Mouse (Mus musculus): ENCODE results near the gene Echdc2. TPM values are rescaled to one million over a fixed set of nuclear protein-coding genes. Genes with fewer than 3 reads are reported as not detected.

Echdc2 gene
- 15.4 and 16.5 TPM in 2 replicates for polyA plus RNA-seq (2014; fragmentation: Nextera tagmentation; extraction: Ambion mirVana)

GRCm38 (mm10) chr4:108165152-108165895 is at the start of gene Echdc2:
Echdc2 (plus strand) TSS chr4:108165437.
- Histone ChIP-seq H3K9me3 (ENCODE audit: control insufficient read depth, low read length) (no peaks in the 10 kb centered on the region), H3K4me2 (ENCODE audit: low read depth) (peak within 1 kb of the TSS; percentile 99), H3K27ac (ENCODE audit: low read depth, low read length) (no peak within 1 kb of the TSS), H3K36me3 (ENCODE audit: control insufficient read depth, insufficient read depth, low read length) (no peaks in the 10 kb centered on the region), H3K4me3 (ENCODE audit: low read depth, low read length) (peak within 1 kb of the TSS; percentile 53), H3K27me3 (ENCODE audit: control insufficient read depth, insufficient read depth, low read length) (0 out of 2 replicates have a peak, but pooled peaks cover 2% of the 10 kb centered on the region), H3K9ac (ENCODE audit: low read length) (peak within 1 kb of the TSS; percentile 67), H3K4me1 (ENCODE audit: control insufficient read depth, insufficient read depth, low read length) (no peaks in the 10 kb centered on the region)
- ATAC-seq (ENCODE audit: insufficient read depth, low FRiP score, low TSS enrichment), result no peak
- peak; percentile 76 for DNase-seq (ENCODE audit: low spot score)
- WGBS, result under 1% methylated on average over 43 of the region's 43 CpGs

- WGBS, result 87% methylated on average over 2 of the region's 2 CpGs
- DNase-seq (ENCODE audit: low spot score) (no peak), ATAC-seq (ENCODE audit: insufficient read depth, low FRiP score, low TSS enrichment) (no peak)
- Histone ChIP-seq H3K4me1 (ENCODE audit: control insufficient read depth, insufficient read depth, low read length) (no peaks in the 10 kb centered on the region), H3K9ac (ENCODE audit: low read length) (no peak overlapping the region), H3K4me2 (ENCODE audit: low read depth) (no peak overlapping the region), H3K27me3 (ENCODE audit: control insufficient read depth, insufficient read depth, low read length) (no peaks in the 10 kb centered on the region), H3K4me3 (ENCODE audit: low read depth, low read length) (no peak overlapping the region), H3K36me3 (ENCODE audit: control insufficient read depth, insufficient read depth, low read length) (no peaks in the 10 kb centered on the region), H3K9me3 (ENCODE audit: control insufficient read depth, low read length) (no peaks in the 10 kb centered on the region), H3K27ac (ENCODE audit: low read depth, low read length) (no peak overlapping the region)
Observed at GRCm38 (mm10) chr4:108116466-108116865, 48.8 kb upstream of the Echdc2 start.

GRCm38 (mm10) chr4:108117488-108117887 is 47.7 kb upstream of the Echdc2 start:
- Histone ChIP-seq H3K9ac (ENCODE audit: low read length) (no peak overlapping the region), H3K27me3 (ENCODE audit: control insufficient read depth, insufficient read depth, low read length) (no peaks in the 10 kb centered on the region), H3K4me2 (ENCODE audit: low read depth) (no peak overlapping the region), H3K4me3 (ENCODE audit: low read depth, low read length) (no peak overlapping the region), H3K9me3 (ENCODE audit: control insufficient read depth, low read length) (no peaks in the 10 kb centered on the region), H3K4me1 (ENCODE audit: control insufficient read depth, insufficient read depth, low read length) (no peaks in the 10 kb centered on the region), H3K36me3 (ENCODE audit: control insufficient read depth, insufficient read depth, low read length) (no peaks in the 10 kb centered on the region), H3K27ac (ENCODE audit: low read depth, low read length) (no peak overlapping the region)
- DNase-seq (ENCODE audit: low spot score) (no peak), ATAC-seq (ENCODE audit: insufficient read depth, low FRiP score, low TSS enrichment) (no peak)
- WGBS, result 93% methylated on average over 8 of the region's 8 CpGs

GRCm38 (mm10) chr4:108117924-108118876 is 47.0 kb upstream of the Echdc2 start:
- Histone ChIP-seq H3K9me3 (ENCODE audit: control insufficient read depth, low read length) (no peaks in the 10 kb centered on the region), H3K36me3 (ENCODE audit: control insufficient read depth, insufficient read depth, low read length) (no peaks in the 10 kb centered on the region), H3K27me3 (ENCODE audit: control insufficient read depth, insufficient read depth, low read length) (no peaks in the 10 kb centered on the region), H3K4me3 (ENCODE audit: low read depth, low read length) (peak overlapping the region; percentile 50), H3K27ac (ENCODE audit: low read depth, low read length) (no peak overlapping the region), H3K9ac (ENCODE audit: low read length) (peak overlapping the region; percentile 43), H3K4me2 (ENCODE audit: low read depth) (peak overlapping the region; percentile 45), H3K4me1 (ENCODE audit: control insufficient read depth, insufficient read depth, low read length) (no peaks in the 10 kb centered on the region)
- WGBS, result 13% methylated on average over 43 of the region's 45 CpGs
- DNase-seq (ENCODE audit: low spot score), result peak; percentile 92
- ATAC-seq (ENCODE audit: insufficient read depth, low FRiP score, low TSS enrichment), result peak; percentile 86

- ATAC-seq (ENCODE audit: insufficient read depth, low FRiP score, low TSS enrichment) (no peak), DNase-seq (ENCODE audit: low spot score) (no peak)
- WGBS, result 93% methylated on average over 1 of the region's 1 CpGs
- Histone ChIP-seq H3K27me3 (ENCODE audit: control insufficient read depth, insufficient read depth, low read length) (no peaks in the 10 kb centered on the region), H3K27ac (ENCODE audit: low read depth, low read length) (no peak overlapping the region), H3K36me3 (ENCODE audit: control insufficient read depth, insufficient read depth, low read length) (no peaks in the 10 kb centered on the region), H3K9me3 (ENCODE audit: control insufficient read depth, low read length) (no peaks in the 10 kb centered on the region), H3K4me2 (ENCODE audit: low read depth) (no peak overlapping the region), H3K9ac (ENCODE audit: low read length) (no peak overlapping the region), H3K4me3 (ENCODE audit: low read depth, low read length) (no peak overlapping the region), H3K4me1 (ENCODE audit: control insufficient read depth, insufficient read depth, low read length) (no peaks in the 10 kb centered on the region)
Observed at GRCm38 (mm10) chr4:108124104-108124503, 41.1 kb upstream of the Echdc2 start.

GRCm38 (mm10) chr4:108126260-108126659 is 39.0 kb upstream of the Echdc2 start:
- no peaks in the 10 kb centered on the region for H3K4me1 ChIP-seq (ENCODE audit: control insufficient read depth, insufficient read depth, low read length)
- ATAC-seq (ENCODE audit: insufficient read depth, low FRiP score, low TSS enrichment) (no peak), DNase-seq (ENCODE audit: low spot score) (no peak)
- no peak overlapping the region for H3K9ac ChIP-seq (ENCODE audit: low read length)
- 81% methylated on average over 4 of the region's 4 CpGs for WGBS
- H3K9me3 ChIP-seq (ENCODE audit: control insufficient read depth, low read length), result no peaks in the 10 kb centered on the region
- no peak overlapping the region for H3K27ac ChIP-seq (ENCODE audit: low read depth, low read length)
- no peaks in the 10 kb centered on the region for H3K36me3 ChIP-seq (ENCODE audit: control insufficient read depth, insufficient read depth, low read length)
- H3K4me3 ChIP-seq (ENCODE audit: low read depth, low read length), result no peak overlapping the region
- H3K27me3 ChIP-seq (ENCODE audit: control insufficient read depth, insufficient read depth, low read length), result no peaks in the 10 kb centered on the region
- no peak overlapping the region for H3K4me2 ChIP-seq (ENCODE audit: low read depth)

GRCm38 (mm10) chr4:108127516-108127915 is 37.7 kb upstream of the Echdc2 start:
- no peak overlapping the region for H3K9ac ChIP-seq (ENCODE audit: low read length)
- no peak for ATAC-seq (ENCODE audit: insufficient read depth, low FRiP score, low TSS enrichment)
- 88% methylated on average over 5 of the region's 5 CpGs for WGBS

GRCm38 (mm10) chr4:108128339-108128738 is 36.9 kb upstream of the Echdc2 start:
- Histone ChIP-seq H3K9ac (ENCODE audit: low read length) (no peak overlapping the region), H3K4me1 (ENCODE audit: control insufficient read depth, insufficient read depth, low read length) (no peaks in the 10 kb centered on the region), H3K27ac (ENCODE audit: low read depth, low read length) (no peak overlapping the region), H3K36me3 (ENCODE audit: control insufficient read depth, insufficient read depth, low read length) (no peaks in the 10 kb centered on the region), H3K4me3 (ENCODE audit: low read depth, low read length) (no peak overlapping the region), H3K4me2 (ENCODE audit: low read depth) (no peak overlapping the region), H3K27me3 (ENCODE audit: control insufficient read depth, insufficient read depth, low read length) (no peaks in the 10 kb centered on the region), H3K9me3 (ENCODE audit: control insufficient read depth, low read length) (no peaks in the 10 kb centered on the region)
- 93% methylated on average over 2 of the region's 2 CpGs for WGBS
- no peak for DNase-seq (ENCODE audit: low spot score)
- no peak for ATAC-seq (ENCODE audit: insufficient read depth, low FRiP score, low TSS enrichment)

More at GRCm38 (mm10) chr4:108127516-108127915, 37.7 kb upstream of the Echdc2 start:
- Histone ChIP-seq H3K9me3 (ENCODE audit: control insufficient read depth, low read length) (no peaks in the 10 kb centered on the region), H3K4me1 (ENCODE audit: control insufficient read depth, insufficient read depth, low read length) (no peaks in the 10 kb centered on the region), H3K27ac (ENCODE audit: low read depth, low read length) (no peak overlapping the region), H3K4me3 (ENCODE audit: low read depth, low read length) (no peak overlapping the region), H3K36me3 (ENCODE audit: control insufficient read depth, insufficient read depth, low read length) (no peaks in the 10 kb centered on the region), H3K4me2 (ENCODE audit: low read depth) (no peak overlapping the region), H3K27me3 (ENCODE audit: control insufficient read depth, insufficient read depth, low read length) (no peaks in the 10 kb centered on the region)
- no peak for DNase-seq (ENCODE audit: low spot score)

All from neural tube, embryonic 11.5 days (tissue).